Mouse (Mus musculus): Measurements from ENCODE around the gene Ppp1r9a. TPM values are rescaled to one million over a fixed set of nuclear protein-coding genes. Genes with fewer than 3 reads are reported as not detected.

The Ppp1r9a gene
- polyA plus RNA-seq, 1 experiment from 2014 or later, result 38.9 TPM

- peaks cover 6% of the 10 kb centered on the region; the same call in 1 of the 2 replicates for H3K36me3 ChIP-seq
- H3K27ac ChIP-seq (replicated peaks), result no peak overlapping the region
- H3K4me3 ChIP-seq (replicated peaks), result no peak overlapping the region
- no peak overlapping the region for H3K4me2 ChIP-seq
- no peaks in the 10 kb centered on the region for H3K27me3 ChIP-seq (replicated peaks)
- 85% methylated on average over 2 of the region's 2 CpGs for WGBS
- no peaks in the 10 kb centered on the region for H3K9me3 ChIP-seq (replicated peaks)
- H3K4me1 ChIP-seq, result no peaks in the 10 kb centered on the region
- no peak overlapping the region for H3K9ac ChIP-seq (replicated peaks)
- no peak for ATAC-seq (ENCODE audit: low FRiP score)
These were observed 247.2 kb downstream of the Ppp1r9a start for GRCm38 (mm10) chr6:5149941-5150340.

GRCm38 (mm10) chr6:5151171-5151570, 248.5 kb downstream of the Ppp1r9a start:
- H3K4me2 ChIP-seq, result no peak overlapping the region
- 41% methylated on average over 4 of the region's 4 CpGs for WGBS
- H3K9me3 ChIP-seq (replicated peaks), result no peaks in the 10 kb centered on the region
- H3K36me3 ChIP-seq, result peaks cover 8% of the 10 kb centered on the region
- ATAC-seq (ENCODE audit: low FRiP score), result no peak
- no peaks in the 10 kb centered on the region for H3K27me3 ChIP-seq (replicated peaks)
- no peak overlapping the region for H3K4me3 ChIP-seq (replicated peaks)
- H3K27ac ChIP-seq (replicated peaks), result no peak overlapping the region
- no peak overlapping the region for H3K9ac ChIP-seq (replicated peaks)
- H3K4me1 ChIP-seq, result no peaks in the 10 kb centered on the region

- Histone ChIP-seq H3K36me3 (peaks cover 8% of the 10 kb centered on the region), H3K27me3 (replicated peaks) (no peaks in the 10 kb centered on the region), H3K4me3 (replicated peaks) (no peak overlapping the region), H3K4me1 (no peaks in the 10 kb centered on the region), H3K9ac (replicated peaks) (no peak overlapping the region), H3K27ac (replicated peaks) (no peak overlapping the region), H3K4me2 (no peak overlapping the region), H3K9me3 (replicated peaks) (no peaks in the 10 kb centered on the region)
- no peak for ATAC-seq (ENCODE audit: low FRiP score)
- WGBS, result 95% methylated on average over 2 of the region's 2 CpGs
These were observed 249.5 kb downstream of the Ppp1r9a start for GRCm38 (mm10) chr6:5152185-5152584.

GRCm38 (mm10) chr6:5154786-5155185, 252.1 kb downstream of the Ppp1r9a start:
- no peak overlapping the region for H3K4me3 ChIP-seq (replicated peaks)
- no peak overlapping the region for H3K4me2 ChIP-seq
- no peak overlapping the region for H3K9ac ChIP-seq (replicated peaks)
- WGBS, result 96% methylated on average over 6 of the region's 6 CpGs
- H3K27ac ChIP-seq (replicated peaks), result no peak overlapping the region
- H3K27me3 ChIP-seq (replicated peaks), result no peaks in the 10 kb centered on the region
- peaks cover 24% of the 10 kb centered on the region for H3K36me3 ChIP-seq
- no peak for ATAC-seq (ENCODE audit: low FRiP score)
- H3K4me1 ChIP-seq, result no peaks in the 10 kb centered on the region
- H3K9me3 ChIP-seq (replicated peaks), result no peaks in the 10 kb centered on the region

- no peak for ATAC-seq (ENCODE audit: low FRiP score)
- Histone ChIP-seq H3K4me1 (no peaks in the 10 kb centered on the region), H3K4me3 (replicated peaks) (no peak overlapping the region), H3K9me3 (replicated peaks) (no peaks in the 10 kb centered on the region), H3K27ac (replicated peaks) (no peak overlapping the region), H3K4me2 (no peak overlapping the region), H3K36me3 (peaks cover 27% of the 10 kb centered on the region), H3K27me3 (replicated peaks) (no peaks in the 10 kb centered on the region), H3K9ac (replicated peaks) (no peak overlapping the region)
- 77% methylated on average over 1 of the region's 1 CpGs for WGBS
These were observed 252.7 kb downstream of the Ppp1r9a start for GRCm38 (mm10) chr6:5155313-5155927.

- ATAC-seq (ENCODE audit: low FRiP score), result no peak
- WGBS, result 78% methylated on average over 6 of the region's 6 CpGs
- Histone ChIP-seq H3K9ac (replicated peaks) (no peak overlapping the region), H3K9me3 (replicated peaks) (no peaks in the 10 kb centered on the region), H3K4me1 (no peaks in the 10 kb centered on the region), H3K27ac (replicated peaks) (no peak overlapping the region), H3K4me3 (replicated peaks) (no peak overlapping the region), H3K36me3 (peaks cover 27% of the 10 kb centered on the region), H3K27me3 (replicated peaks) (no peaks in the 10 kb centered on the region), H3K4me2 (no peak overlapping the region)
These were observed 254.1 kb downstream of the Ppp1r9a start for GRCm38 (mm10) chr6:5156541-5157425.

- Histone ChIP-seq H3K4me1 (no peaks in the 10 kb centered on the region), H3K4me3 (replicated peaks) (no peak overlapping the region), H3K36me3 (peaks cover 24% of the 10 kb centered on the region), H3K9me3 (replicated peaks) (no peaks in the 10 kb centered on the region), H3K27me3 (replicated peaks) (no peaks in the 10 kb centered on the region), H3K9ac (replicated peaks) (no peak overlapping the region), H3K27ac (replicated peaks) (no peak overlapping the region), H3K4me2 (no peak overlapping the region)
- no peak for ATAC-seq (ENCODE audit: low FRiP score)
- 86% methylated on average over 7 of the region's 7 CpGs for WGBS
These were observed 256.7 kb downstream of the Ppp1r9a start for GRCm38 (mm10) chr6:5159385-5159791.

GRCm38 (mm10) chr6:5162052-5162451, 259.3 kb downstream of the Ppp1r9a start:
- WGBS, result 84% methylated on average over 6 of the region's 6 CpGs
- no peaks in the 10 kb centered on the region for H3K27me3 ChIP-seq (replicated peaks)
- no peaks in the 10 kb centered on the region for H3K9me3 ChIP-seq (replicated peaks)

GRCm38 (mm10) chr6:5163507-5164144, 260.9 kb downstream of the Ppp1r9a start:
- peaks cover 15% of the 10 kb centered on the region for H3K36me3 ChIP-seq
- H3K4me2 ChIP-seq, result no peak overlapping the region
- 97% methylated on average over 14 of the region's 14 CpGs for WGBS
- H3K27me3 ChIP-seq (replicated peaks), result no peaks in the 10 kb centered on the region
- H3K4me1 ChIP-seq, result no peaks in the 10 kb centered on the region
- no peak for ATAC-seq (ENCODE audit: low FRiP score)
- H3K9me3 ChIP-seq (replicated peaks), result no peaks in the 10 kb centered on the region
- no peak overlapping the region for H3K9ac ChIP-seq (replicated peaks)
- no peak overlapping the region for H3K27ac ChIP-seq (replicated peaks)
- H3K4me3 ChIP-seq (replicated peaks), result no peak overlapping the region

More at GRCm38 (mm10) chr6:5162052-5162451, 259.3 kb downstream of the Ppp1r9a start:
- H3K4me3 ChIP-seq (replicated peaks), result no peak overlapping the region
- H3K27ac ChIP-seq (replicated peaks), result no peak overlapping the region
- no peaks in the 10 kb centered on the region for H3K4me1 ChIP-seq
- no peak for ATAC-seq (ENCODE audit: low FRiP score)
- H3K36me3 ChIP-seq, result peaks cover 19% of the 10 kb centered on the region
- no peak overlapping the region for H3K4me2 ChIP-seq
- H3K9ac ChIP-seq (replicated peaks), result no peak overlapping the region

- no peak for ATAC-seq (ENCODE audit: low FRiP score)
- Histone ChIP-seq H3K9me3 (replicated peaks) (no peaks in the 10 kb centered on the region), H3K9ac (replicated peaks) (no peak overlapping the region), H3K4me1 (no peaks in the 10 kb centered on the region), H3K27me3 (replicated peaks) (no peaks in the 10 kb centered on the region), H3K36me3 (0 out of 2 replicates have a peak, but pooled peaks cover 2% of the 10 kb centered on the region), H3K4me3 (replicated peaks) (no peak overlapping the region), H3K27ac (replicated peaks) (no peak overlapping the region), H3K4me2 (no peak overlapping the region)
- WGBS, result 73% methylated on average over 9 of the region's 9 CpGs
These were observed 262.1 kb downstream of the Ppp1r9a start for GRCm38 (mm10) chr6:5164855-5165254.

- no peak overlapping the region for H3K4me3 ChIP-seq (replicated peaks)
- no peak overlapping the region for H3K27ac ChIP-seq (replicated peaks)
- 35% methylated on average over 14 of the region's 14 CpGs for WGBS
These were observed 264.4 kb downstream of the Ppp1r9a start for GRCm38 (mm10) chr6:5167051-5167677.

More at GRCm38 (mm10) chr6:5167051-5167677, 264.4 kb downstream of the Ppp1r9a start:
- no peaks in the 10 kb centered on the region for H3K9me3 ChIP-seq (replicated peaks)
- no peaks in the 10 kb centered on the region for H3K4me1 ChIP-seq
- ATAC-seq (ENCODE audit: low FRiP score), result no peak
- no peaks in the 10 kb centered on the region for H3K27me3 ChIP-seq (replicated peaks)
- peak overlapping the region; percentile 23 for H3K4me2 ChIP-seq
- H3K9ac ChIP-seq (replicated peaks), result no peak overlapping the region
- no peaks in the 10 kb centered on the region for H3K36me3 ChIP-seq

Data from neural tube, embryonic 15.5 days (tissue).